Mouse (Mus musculus) macrophage (primary cell): ENCODE results near the gene Tgfbr2. TPM values are rescaled to one million over a fixed set of nuclear protein-coding genes. Genes with fewer than 3 reads are reported as not detected.

Experiments
- H3K27ac ChIP-seq: fragments of 350-480 bp; formaldehyde crosslinking; 2 replicates; pipeline ENCODE4 v1.9.0; 2021
- H3K36me3 ChIP-seq: fragments of 350-480 bp; formaldehyde crosslinking; 2 replicates; pipeline ENCODE4 v1.9.0; 2021; ENCODE audit errors: inconsistent target
- H3K4me3 ChIP-seq: fragments of 350-480 bp; formaldehyde crosslinking; 2 replicates; pipeline ENCODE4 v1.9.0; 2021; ENCODE audit errors: inconsistent target
- H3K79me2 ChIP-seq: fragments of 350-480 bp; formaldehyde crosslinking; 2 replicates; pipeline ENCODE4 v1.9.0; 2021; ENCODE audit errors: inconsistent target
- WGBS: methylation state at CpG from one replicate; pipeline ENCODE4 v1.1.7; 2026; ENCODE audit warnings: inconsistent platforms; ENCODE audit not compliant: missing documents; 5-methylcytosine and 5-hydroxymethylcytosine counted together
- polyA plus RNA-seq: library from polyadenylated mRNA; stranded (reverse); fragments of 250-400 nt; gene quantifications from 3 replicates; pipeline ENCODE4 v1.2.4, GENCODE M21; 2018; ENCODE audit warnings: inconsistent platforms

Tgfbr2 gene
- polyA plus RNA-seq, 1 experiment from 2014 or later = 80.3 TPM

GRCm38 (mm10) chr9:116208169-116208904, 33.2 kb upstream of the Tgfbr2 start:
- Histone ChIP-seq H3K4me3 (no peak overlapping the region), H3K27ac (no peak overlapping the region), H3K36me3 (no peaks in the 10 kb centered on the region), H3K79me2 (no peaks in the 10 kb centered on the region)
- WGBS = 84% methylated on average over 16 of the region's 16 CpGs

GRCm38 (mm10) chr9:116206901-116207300, 31.7 kb upstream of the Tgfbr2 start:
- no peaks in the 10 kb centered on the region for H3K79me2 ChIP-seq
- WGBS = 85% methylated on average over 2 of the region's 2 CpGs

GRCm38 (mm10) chr9:116203675-116204074, 28.5 kb upstream of the Tgfbr2 start:
- 83% methylated on average over 1 of the region's 1 CpGs for WGBS
- no peak overlapping the region for H3K4me3 ChIP-seq
- H3K27ac ChIP-seq = no peak overlapping the region
- H3K79me2 ChIP-seq = no peaks in the 10 kb centered on the region
- H3K36me3 ChIP-seq = no peaks in the 10 kb centered on the region

More at GRCm38 (mm10) chr9:116206901-116207300, 31.7 kb upstream of the Tgfbr2 start:
- Histone ChIP-seq H3K27ac (no peak overlapping the region), H3K36me3 (no peaks in the 10 kb centered on the region), H3K4me3 (no peak overlapping the region)

GRCm38 (mm10) chr9:116199127-116199526, 24.0 kb upstream of the Tgfbr2 start:
- H3K36me3 ChIP-seq = no peaks in the 10 kb centered on the region

GRCm38 (mm10) chr9:116198488-116198887, 23.3 kb upstream of the Tgfbr2 start:
- no peak overlapping the region for H3K27ac ChIP-seq
- no peaks in the 10 kb centered on the region for H3K36me3 ChIP-seq
- H3K4me3 ChIP-seq = no peak overlapping the region
- 93% methylated on average over 9 of the region's 9 CpGs for WGBS
- no peaks in the 10 kb centered on the region for H3K79me2 ChIP-seq

More at GRCm38 (mm10) chr9:116199127-116199526, 24.0 kb upstream of the Tgfbr2 start:
- WGBS = 85% methylated on average over 9 of the region's 9 CpGs
- no peak overlapping the region for H3K27ac ChIP-seq
- H3K4me3 ChIP-seq = no peak overlapping the region
- H3K79me2 ChIP-seq = no peaks in the 10 kb centered on the region

GRCm38 (mm10) chr9:116197491-116198170, 22.5 kb upstream of the Tgfbr2 start:
- Histone ChIP-seq H3K36me3 (no peaks in the 10 kb centered on the region), H3K27ac (no peak overlapping the region), H3K79me2 (no peaks in the 10 kb centered on the region), H3K4me3 (no peak overlapping the region)
- WGBS = 95% methylated on average over 10 of the region's 11 CpGs

GRCm38 (mm10) chr9:116193889-116194450, 18.8 kb upstream of the Tgfbr2 start:
- Histone ChIP-seq H3K27ac (no peak overlapping the region), H3K79me2 (no peaks in the 10 kb centered on the region)
- WGBS = 4% methylated on average over 4 of the region's 4 CpGs

GRCm38 (mm10) chr9:116193535-116193881, 18.3 kb upstream of the Tgfbr2 start:
- no peak overlapping the region for H3K4me3 ChIP-seq
- H3K36me3 ChIP-seq = no peaks in the 10 kb centered on the region
- H3K79me2 ChIP-seq = no peaks in the 10 kb centered on the region
- WGBS = 80% methylated on average over 1 of the region's 1 CpGs
- no peak overlapping the region for H3K27ac ChIP-seq

More at GRCm38 (mm10) chr9:116193889-116194450, 18.8 kb upstream of the Tgfbr2 start:
- no peaks in the 10 kb centered on the region for H3K36me3 ChIP-seq
- no peak overlapping the region for H3K4me3 ChIP-seq

- H3K36me3 ChIP-seq = no peaks in the 10 kb centered on the region
- WGBS = 97% methylated on average over 12 of the region's 12 CpGs
- H3K4me3 ChIP-seq = no peak overlapping the region
- no peaks in the 10 kb centered on the region for H3K79me2 ChIP-seq
- no peak overlapping the region for H3K27ac ChIP-seq
Measured at GRCm38 (mm10) chr9:116192826-116193534, 17.8 kb upstream of the Tgfbr2 start.

- Histone ChIP-seq H3K4me3 (no peak overlapping the region), H3K79me2 (no peaks in the 10 kb centered on the region), H3K27ac (no peak overlapping the region), H3K36me3 (no peaks in the 10 kb centered on the region)
- 54% methylated on average over 7 of the region's 7 CpGs for WGBS
Measured at GRCm38 (mm10) chr9:116192253-116192652, 17.1 kb upstream of the Tgfbr2 start.

GRCm38 (mm10) chr9:116189831-116190230, 14.7 kb upstream of the Tgfbr2 start:
- Histone ChIP-seq H3K27ac (no peak overlapping the region), H3K79me2 (no peaks in the 10 kb centered on the region), H3K36me3 (no peaks in the 10 kb centered on the region), H3K4me3 (no peak overlapping the region)
- 42% methylated on average over 4 of the region's 4 CpGs for WGBS

- Histone ChIP-seq H3K79me2 (no peaks in the 10 kb centered on the region), H3K4me3 (no peak overlapping the region), H3K27ac (no peak overlapping the region), H3K36me3 (no peaks in the 10 kb centered on the region)
- 77% methylated on average over 15 of the region's 15 CpGs for WGBS
Measured at GRCm38 (mm10) chr9:116188952-116189666, 13.9 kb upstream of the Tgfbr2 start.

GRCm38 (mm10) chr9:116187181-116187731, 12.1 kb upstream of the Tgfbr2 start:
- 88% methylated on average over 10 of the region's 10 CpGs for WGBS
- Histone ChIP-seq H3K36me3 (no peaks in the 10 kb centered on the region), H3K79me2 (no peaks in the 10 kb centered on the region), H3K4me3 (no peak overlapping the region), H3K27ac (no peak overlapping the region)

- 78% methylated on average over 5 of the region's 5 CpGs for whole genome bisulfite sequencing
- H3K36me3 ChIP-seq = no peaks in the 10 kb centered on the region
- H3K79me2 ChIP-seq = no peaks in the 10 kb centered on the region
- H3K27ac ChIP-seq = no peak overlapping the region
- H3K4me3 ChIP-seq = no peak overlapping the region
Measured at GRCm38 (mm10) chr9:116184903-116185302, 9.7 kb upstream of the Tgfbr2 start.
